Mouse (Mus musculus) gastrocnemius, adult 2 months (tissue): ENCODE measurements around the gene Gpd1. TPM values are rescaled to one million over a fixed set of nuclear protein-coding genes. Genes with fewer than 3 reads are reported as not detected.
A peak's percentile ranks its signal among the peaks of the same experiment; 100 is the strongest.

Source experiments
- DNase-seq: peaks from one replicate; pipeline ENCODE4 v3.0.0; 2022
- H3K27ac ChIP-seq: fragments of 200-600 bp; 2 replicates; pipeline ENCODE4 v1.8.1; 2022; ENCODE audit warnings: mild to moderate bottlenecking
- H3K4me3 ChIP-seq: fragments of 200-600 bp; 2 replicates; pipeline ENCODE4 v1.8.1; 2022; ENCODE audit warnings: mild to moderate bottlenecking, moderate library complexity
- CTCF ChIP-seq: fragments of 200-600 bp; IDR thresholded peaks from 2 replicates; pipeline ENCODE4 v1.8.1; 2022; ENCODE audit warnings: antibody characterized with exemption, mild to moderate bottlenecking, moderate library complexity
- intact Hi-C: fragments of 180-260 bp; cut with DNase I; formaldehyde crosslinking; loops from one replicate; pipeline ENCODE4 v1.15.1; 2025
- total RNA-seq, 2 experiments: library from RNA; stranded (reverse); gene quantifications; 2 replicates each; pipeline ENCODE4 v1.2.3; 2021

Gene Gpd1
- total RNA-seq, 2 experiments from 2014 or later, result 381 to 575 TPM

GRCm38 (mm10) chr15:99715361-99715865 lies 1.9 kb upstream of the Gpd1 start:
- DNase-seq, result no peak
- Histone ChIP-seq H3K4me3 (no peak overlapping the region), H3K27ac (peak overlapping the region; percentile 96; the same call in 1 of the 2 replicates)
- no peak for TF ChIP-seq CTCF
- intact Hi-C loops, result loop anchor here (1.0 kb wide), 1 partner anchor 63 kb away; no protein-coding TSS in a partner anchor

GRCm38 (mm10) chr15:99715982-99716746 lies 1.2 kb upstream of the Gpd1 start:
- H3K4me3 ChIP-seq, result no peak overlapping the region
- DNase-seq, result no peak
- intact Hi-C loops, result loop anchor here (1.0 kb wide), 1 partner anchor 62 kb away; no protein-coding TSS in a partner anchor
- H3K27ac ChIP-seq, result peak overlapping the region; percentile 96
- no peak for TF ChIP-seq CTCF

- peak overlapping the region; percentile 96 for H3K27ac ChIP-seq
- intact Hi-C loops, result no loop called here
- TF ChIP-seq CTCF, result no peak
- peak overlapping the region; percentile 76; the same call in 1 of the 2 replicates for H3K4me3 ChIP-seq
- no peak for DNase-seq
Observed at GRCm38 (mm10) chr15:99716814-99717213, 501 bp upstream of the Gpd1 start.

- Histone ChIP-seq H3K4me3 (peak overlapping the region; percentile 76), H3K27ac (peak overlapping the region; percentile 96)
- peak; percentile 86 for DNase-seq
- no peak for TF ChIP-seq CTCF
- intact Hi-C loops, result no loop called here
Observed at GRCm38 (mm10) chr15:99718461-99719021, 1.2 kb downstream of the Gpd1 start.

- peak overlapping the region; percentile 96 for H3K27ac ChIP-seq
- no peak for TF ChIP-seq CTCF
- intact Hi-C loops, result no loop called here
- DNase-seq, result no peak
- H3K4me3 ChIP-seq, result peak overlapping the region; percentile 76
Observed at GRCm38 (mm10) chr15:99719865-99720264, 2.5 kb downstream of the Gpd1 start.

GRCm38 (mm10) chr15:99721921-99722743 lies 4.8 kb downstream of the Gpd1 start:
- peak overlapping the region; percentile 96 for H3K27ac ChIP-seq
- no peak for DNase-seq
- intact Hi-C loops, result no loop called here
- H3K4me3 ChIP-seq, result peak overlapping the region; percentile 98
- TF ChIP-seq CTCF, result no peak

- peak overlapping the region; percentile 96 for H3K27ac ChIP-seq
- peak overlapping the region; percentile 98 for H3K4me3 ChIP-seq
Observed at GRCm38 (mm10) chr15:99723120-99723514, 5.8 kb downstream of the Gpd1 start.

GRCm38 (mm10) chr15:99723515-99724291 lies 6.4 kb downstream of the Gpd1 start:
- no peak for TF ChIP-seq CTCF
- Histone ChIP-seq H3K4me3 (peak overlapping the region; percentile 98), H3K27ac (peak overlapping the region; percentile 96)

More at GRCm38 (mm10) chr15:99723120-99723514, 5.8 kb downstream of the Gpd1 start:
- intact Hi-C loops, result no loop called here
- DNase-seq, result no peak
- TF ChIP-seq CTCF, result no peak

GRCm38 (mm10) chr15:99724292-99725021 lies 7.1 kb downstream of the Gpd1 start:
- peak; percentile 90 for DNase-seq
- H3K27ac ChIP-seq, result peak overlapping the region; percentile 96
- intact Hi-C loops, result loop anchor here (5.0 kb wide), 1 partner anchor 178 kb away; no protein-coding TSS in a partner anchor
- peak; percentile 64 for TF ChIP-seq CTCF
- peak overlapping the region; percentile 98 for H3K4me3 ChIP-seq

More at GRCm38 (mm10) chr15:99723515-99724291, 6.4 kb downstream of the Gpd1 start:
- peak; percentile 90 for DNase-seq
- intact Hi-C loops, result no loop called here

- intact Hi-C loops, result loop anchor here (5.0 kb wide), 1 partner anchor 177 kb away; no protein-coding TSS in a partner anchor
- Histone ChIP-seq H3K4me3 (peak within 1 kb of the TSS; percentile 98), H3K27ac (peak within 1 kb of the TSS; percentile 96)
- DNase-seq, result peak; percentile 94
- peak; percentile 88 for TF ChIP-seq CTCF
Observed at GRCm38 (mm10) chr15:99725341-99726155, 8.2 kb downstream of the Gpd1 start, which contains the start of gene Cox14. Gene Cox14, plus strand, starts transcription at chr15:99725618.
